Mouse (Mus musculus): ENCODE results near the gene Rnf10. TPM values are rescaled to one million over a fixed set of nuclear protein-coding genes. Genes with fewer than 3 reads are reported as not detected.

Rnf10 gene
- polyA plus RNA-seq, 1 experiment from 2014 or later = 135 TPM

GRCm38 (mm10) chr5:115273549-115274135 lies 944 bp upstream of the Rnf10 start:
- no peaks in the 10 kb centered on the region for H3K9me3 ChIP-seq

GRCm38 (mm10) chr5:115271931-115272811 lies 527 bp downstream of the Rnf10 start:
- H3K27ac ChIP-seq = peak overlapping the region; percentile 90
- no peaks in the 10 kb centered on the region for H3K27me3 ChIP-seq
- H3K9me3 ChIP-seq = no peaks in the 10 kb centered on the region
- peak overlapping the region; percentile 100 for H3K4me3 ChIP-seq
- peak; percentile 45 for ATAC-seq (ENCODE audit: insufficient number of reproducible peaks, low FRiP score, low TSS enrichment, low read depth)
- WGBS = under 1% methylated on average over 69 of the region's 77 CpGs
- H3K4me2 ChIP-seq = peak overlapping the region; percentile 64
- peak overlapping the region; percentile 100 for H3K9ac ChIP-seq
- H3K4me1 ChIP-seq = peaks cover 37% of the 10 kb centered on the region
- H3K36me3 ChIP-seq = peaks cover 10% of the 10 kb centered on the region; the same call in 1 of the 2 replicates

More at GRCm38 (mm10) chr5:115273549-115274135, 944 bp upstream of the Rnf10 start:
- H3K4me1 ChIP-seq = peaks cover 34% of the 10 kb centered on the region
- H3K9ac ChIP-seq = peak overlapping the region; percentile 10; the same call in 1 of the 2 replicates
- peaks cover 10% of the 10 kb centered on the region; the same call in 1 of the 2 replicates for H3K36me3 ChIP-seq
- H3K27ac ChIP-seq = peak overlapping the region; percentile 90
- no peak overlapping the region for H3K4me2 ChIP-seq
- no peak overlapping the region for H3K4me3 ChIP-seq
- no peaks in the 10 kb centered on the region for H3K27me3 ChIP-seq
- no peak for ATAC-seq (ENCODE audit: insufficient number of reproducible peaks, low FRiP score, low TSS enrichment, low read depth)
- WGBS = 73% methylated on average over 6 of the region's 6 CpGs

GRCm38 (mm10) chr5:115269969-115270368 lies 2.7 kb downstream of the Rnf10 start:
- H3K27ac ChIP-seq = no peak overlapping the region
- peaks cover 10% of the 10 kb centered on the region; the same call in 1 of the 2 replicates for H3K36me3 ChIP-seq
- WGBS = 97% methylated on average over 1 of the region's 1 CpGs
- H3K9me3 ChIP-seq = no peaks in the 10 kb centered on the region
- no peak overlapping the region for H3K4me3 ChIP-seq
- no peak overlapping the region for H3K9ac ChIP-seq
- H3K4me2 ChIP-seq = peak overlapping the region; percentile 64
- no peaks in the 10 kb centered on the region for H3K27me3 ChIP-seq
- H3K4me1 ChIP-seq = peaks cover 46% of the 10 kb centered on the region
- ATAC-seq (ENCODE audit: insufficient number of reproducible peaks, low FRiP score, low TSS enrichment, low read depth) = no peak

GRCm38 (mm10) chr5:115268266-115268665 lies 4.4 kb downstream of the Rnf10 start:
- WGBS = 55% methylated on average over 3 of the region's 3 CpGs
- Histone ChIP-seq H3K9me3 (no peaks in the 10 kb centered on the region), H3K4me1 (peaks cover 43% of the 10 kb centered on the region), H3K27me3 (no peaks in the 10 kb centered on the region), H3K4me3 (no peak overlapping the region), H3K4me2 (no peak overlapping the region), H3K9ac (no peak overlapping the region), H3K27ac (no peak overlapping the region), H3K36me3 (peaks cover 10% of the 10 kb centered on the region; the same call in 1 of the 2 replicates)
- no peak for ATAC-seq (ENCODE audit: insufficient number of reproducible peaks, low FRiP score, low TSS enrichment, low read depth)

GRCm38 (mm10) chr5:115267469-115268045 lies 5.1 kb downstream of the Rnf10 start:
- Histone ChIP-seq H3K9ac (no peak overlapping the region), H3K27ac (no peak overlapping the region), H3K9me3 (no peaks in the 10 kb centered on the region), H3K36me3 (peaks cover 16% of the 10 kb centered on the region; the same call in 1 of the 2 replicates), H3K4me2 (no peak overlapping the region), H3K4me3 (no peak overlapping the region), H3K27me3 (no peaks in the 10 kb centered on the region), H3K4me1 (peaks cover 40% of the 10 kb centered on the region)
- 81% methylated on average over 3 of the region's 3 CpGs for WGBS
- no peak for ATAC-seq (ENCODE audit: insufficient number of reproducible peaks, low FRiP score, low TSS enrichment, low read depth)

- H3K4me3 ChIP-seq = no peak overlapping the region
- H3K36me3 ChIP-seq = peaks cover 18% of the 10 kb centered on the region; the same call in 1 of the 2 replicates
- WGBS = 81% methylated on average over 8 of the region's 8 CpGs
- H3K27ac ChIP-seq = no peak overlapping the region
- no peaks in the 10 kb centered on the region for H3K9me3 ChIP-seq
- no peak overlapping the region for H3K9ac ChIP-seq
- no peaks in the 10 kb centered on the region for H3K27me3 ChIP-seq
- H3K4me2 ChIP-seq = no peak overlapping the region
- ATAC-seq (ENCODE audit: insufficient number of reproducible peaks, low FRiP score, low TSS enrichment, low read depth) = no peak
- peaks cover 44% of the 10 kb centered on the region for H3K4me1 ChIP-seq
These were observed 5.8 kb downstream of the Rnf10 start for GRCm38 (mm10) chr5:115266787-115267468.

GRCm38 (mm10) chr5:115266340-115266739 lies 6.4 kb downstream of the Rnf10 start:
- H3K9me3 ChIP-seq = no peaks in the 10 kb centered on the region
- no peak overlapping the region for H3K9ac ChIP-seq
- no peaks in the 10 kb centered on the region for H3K27me3 ChIP-seq
- no peak overlapping the region for H3K27ac ChIP-seq
- no peak overlapping the region for H3K4me2 ChIP-seq
- ATAC-seq (ENCODE audit: insufficient number of reproducible peaks, low FRiP score, low TSS enrichment, low read depth) = 0 out of 2 replicates have a peak, but pooled peaks have one; percentile 52
- peaks cover 18% of the 10 kb centered on the region; the same call in 1 of the 2 replicates for H3K36me3 ChIP-seq
- no peak overlapping the region for H3K4me3 ChIP-seq
- 86% methylated on average over 5 of the region's 5 CpGs for WGBS
- H3K4me1 ChIP-seq = peaks cover 41% of the 10 kb centered on the region

- Histone ChIP-seq H3K4me1 (peaks cover 21% of the 10 kb centered on the region), H3K27ac (no peak overlapping the region), H3K4me3 (no peak overlapping the region), H3K9me3 (no peaks in the 10 kb centered on the region), H3K9ac (no peak overlapping the region), H3K36me3 (peaks cover 37% of the 10 kb centered on the region), H3K27me3 (no peaks in the 10 kb centered on the region), H3K4me2 (no peak overlapping the region)
- ATAC-seq (ENCODE audit: insufficient number of reproducible peaks, low FRiP score, low TSS enrichment, low read depth) = no peak
- WGBS = 89% methylated on average over 14 of the region's 14 CpGs
These were observed 10.0 kb downstream of the Rnf10 start for GRCm38 (mm10) chr5:115262502-115263291.

- WGBS = 73% methylated on average over 1 of the region's 1 CpGs
- no peaks in the 10 kb centered on the region for H3K9me3 ChIP-seq
- H3K27me3 ChIP-seq = no peaks in the 10 kb centered on the region
- peaks cover 18% of the 10 kb centered on the region for H3K4me1 ChIP-seq
- H3K36me3 ChIP-seq = peaks cover 45% of the 10 kb centered on the region
- H3K27ac ChIP-seq = no peak overlapping the region
- H3K9ac ChIP-seq = no peak overlapping the region
- H3K4me3 ChIP-seq = no peak overlapping the region
- no peak overlapping the region for H3K4me2 ChIP-seq
- no peak for ATAC-seq (ENCODE audit: insufficient number of reproducible peaks, low FRiP score, low TSS enrichment, low read depth)
These were observed 10.8 kb downstream of the Rnf10 start for GRCm38 (mm10) chr5:115261880-115262279.

- Histone ChIP-seq H3K4me1 (peaks cover 11% of the 10 kb centered on the region), H3K9me3 (no peaks in the 10 kb centered on the region), H3K36me3 (peaks cover 53% of the 10 kb centered on the region), H3K27ac (no peak overlapping the region), H3K9ac (no peak overlapping the region), H3K4me2 (no peak overlapping the region), H3K4me3 (no peak overlapping the region), H3K27me3 (no peaks in the 10 kb centered on the region)
- ATAC-seq (ENCODE audit: insufficient number of reproducible peaks, low FRiP score, low TSS enrichment, low read depth) = no peak
- 75% methylated on average over 8 of the region's 8 CpGs for WGBS
These were observed 11.6 kb downstream of the Rnf10 start for GRCm38 (mm10) chr5:115261141-115261540.

- Histone ChIP-seq H3K4me3 (no peak overlapping the region), H3K27me3 (no peaks in the 10 kb centered on the region), H3K27ac (no peak overlapping the region), H3K36me3 (peaks cover 61% of the 10 kb centered on the region), H3K4me2 (no peak overlapping the region), H3K9ac (no peak overlapping the region), H3K4me1 (peaks cover 9% of the 10 kb centered on the region), H3K9me3 (no peaks in the 10 kb centered on the region)
- 77% methylated on average over 6 of the region's 6 CpGs for WGBS
- no peak for ATAC-seq (ENCODE audit: insufficient number of reproducible peaks, low FRiP score, low TSS enrichment, low read depth)
These were observed 12.3 kb downstream of the Rnf10 start for GRCm38 (mm10) chr5:115260356-115260755.

Measured in limb, embryonic 15.5 days (tissue).